Mouse (Mus musculus): ENCODE measurements at regions not wholly inside any gene's neighbourhood (a gene's known extent, or its start where the extent isn't known, plus 50 kb on each side); places are given as distances from the start of the nearest gene placed in this dataset.
A peak's percentile ranks its signal among the peaks of the same experiment; 100 is the strongest.

GRCm38 (mm10) chr7:114912109-114912508 is 168.6 kb downstream of the Insc start:
- DNase-seq (ENCODE audit: inconsistent age in 2 of 2, low spot score in 1 of 2), result no peak

- peak; percentile 50 to 90 for DNase-seq (ENCODE audit: inconsistent age in 2 of 2, low spot score in 1 of 2)
These were observed 178.7 kb downstream of the Insc start for GRCm38 (mm10) chr7:114922155-114922554.

GRCm38 (mm10) chr7:114933861-114934260 is 190.4 kb downstream of the Insc start:
- no peak for DNase-seq (ENCODE audit: inconsistent age in 2 of 2, low spot score in 1 of 2)

- DNase-seq (ENCODE audit: inconsistent age in 2 of 2, low spot score in 1 of 2), result no peak
These were observed 207.3 kb downstream of the Insc start for GRCm38 (mm10) chr7:114950759-114951158.

- no peak for DNase-seq (ENCODE audit: inconsistent age in 2 of 2, low spot score in 1 of 2)
These were observed 219.7 kb downstream of the Insc start for GRCm38 (mm10) chr7:114963206-114963605.

GRCm38 (mm10) chr7:114965923-114966322 is 222.4 kb downstream of the Insc start:
- no peak for DNase-seq (ENCODE audit: inconsistent age in 2 of 2, low spot score in 1 of 2)

- DNase-seq (ENCODE audit: inconsistent age in 2 of 2, low spot score in 1 of 2), result no peak
These were observed 243.0 kb downstream of the Insc start for GRCm38 (mm10) chr7:114986481-114986880.

- no peak for DNase-seq (ENCODE audit: inconsistent age in 2 of 2, low spot score in 1 of 2)
These were observed 247.8 kb downstream of the Insc start for GRCm38 (mm10) chr7:114991255-114991654.

GRCm38 (mm10) chr7:114992440-114992839 is 248.9 kb downstream of the Insc start:
- DNase-seq (ENCODE audit: inconsistent age in 2 of 2, low spot score in 1 of 2), result no peak

- no peak for DNase-seq (ENCODE audit: inconsistent age in 2 of 2, low spot score in 1 of 2)
These were observed 257.5 kb downstream of the Insc start for GRCm38 (mm10) chr7:115000796-115001524.

- DNase-seq (ENCODE audit: inconsistent age in 2 of 2, low spot score in 1 of 2), result no peak
These were observed 270.9 kb downstream of the Insc start for GRCm38 (mm10) chr7:115014253-115014998.

- DNase-seq (ENCODE audit: inconsistent age in 2 of 2, low spot score in 1 of 2), result no peak
These were observed 276.0 kb downstream of the Insc start for GRCm38 (mm10) chr7:115019369-115019958.

GRCm38 (mm10) chr7:115020023-115020422 is 276.5 kb downstream of the Insc start:
- DNase-seq (ENCODE audit: inconsistent age in 2 of 2, low spot score in 1 of 2), result no peak

- DNase-seq (ENCODE audit: inconsistent age in 2 of 2, low spot score in 1 of 2), result no peak
These were observed 282.3 kb downstream of the Insc start for GRCm38 (mm10) chr7:115025803-115026202.

- DNase-seq (ENCODE audit: inconsistent age in 2 of 2, low spot score in 1 of 2), result no peak
These were observed 284.2 kb downstream of the Insc start for GRCm38 (mm10) chr7:115027685-115028084.

- no peak for DNase-seq (ENCODE audit: inconsistent age in 2 of 2, low spot score in 1 of 2)
These were observed 290.5 kb downstream of the Insc start for GRCm38 (mm10) chr7:115033987-115034386.

GRCm38 (mm10) chr7:115055527-115055926 is 312.0 kb downstream of the Insc start:
- no peak for DNase-seq (ENCODE audit: inconsistent age in 2 of 2, low spot score in 1 of 2)

- DNase-seq (ENCODE audit: inconsistent age in 2 of 2, low spot score in 1 of 2), result no peak
These were observed 313.6 kb downstream of the Insc start for GRCm38 (mm10) chr7:115056992-115057645.

- no peak for DNase-seq (ENCODE audit: inconsistent age in 2 of 2, low spot score in 1 of 2)
These were observed 314.2 kb downstream of the Insc start for GRCm38 (mm10) chr7:115057736-115058135.

GRCm38 (mm10) chr7:115060171-115060570 is 316.7 kb downstream of the Insc start:
- DNase-seq (ENCODE audit: inconsistent age in 2 of 2, low spot score in 1 of 2), result no peak

GRCm38 (mm10) chr7:115062817-115063216 is 319.3 kb downstream of the Insc start:
- no peak for DNase-seq (ENCODE audit: inconsistent age in 2 of 2, low spot score in 1 of 2)
